Mouse (Mus musculus) midbrain, embryonic 12.5 days (tissue): Measurements from ENCODE around the gene Vcl. TPM values are rescaled to one million over a fixed set of nuclear protein-coding genes. Genes with fewer than 3 reads are reported as not detected.

ENCODE experiments used
- ATAC-seq: fragments of 200-750 bp; cut with Nextera tagmentation; 2 replicates; pipeline ENCODE4 v1.8.0; 2017; ENCODE audit warnings: low read depth, moderate TSS enrichment, moderate library complexity; ENCODE audit not compliant: low FRiP score
- H3K27ac ChIP-seq: fragments of 300-500 bp; sonication (generic); replicated peaks from 2 replicates; pipeline ENCODE4 v1.5.1; 2016; ENCODE audit warnings: mild to moderate bottlenecking
- H3K27me3 ChIP-seq: fragments of 300-500 bp; sonication (generic); 2 replicates; pipeline ENCODE4 v1.6.1; 2016; ENCODE audit warnings: mild to moderate bottlenecking
- H3K36me3 ChIP-seq: fragments of 300-500 bp; sonication (generic); 2 replicates; pipeline ENCODE4 v1.6.1; 2016
- H3K4me1 ChIP-seq: fragments of 300-500 bp; sonication (generic); 2 replicates; pipeline ENCODE4 v1.6.1; 2016
- H3K4me2 ChIP-seq: fragments of 300-500 bp; sonication (generic); replicated peaks from 2 replicates; pipeline ENCODE4 v1.6.1; 2016; ENCODE audit warnings: mild to moderate bottlenecking, moderate library complexity
- H3K4me3 ChIP-seq: fragments of 300-500 bp; sonication (generic); 2 replicates; pipeline ENCODE4 v1.5.1; 2016; ENCODE audit warnings: mild to moderate bottlenecking
- H3K9ac ChIP-seq: fragments of 300-500 bp; sonication (generic); replicated peaks from 2 replicates; pipeline ENCODE4 v1.6.1; 2016; ENCODE audit warnings: mild to moderate bottlenecking, moderate library complexity
- H3K9me3 ChIP-seq: fragments of 300-500 bp; sonication (generic); 2 replicates; pipeline ENCODE4 v1.6.1; 2016; ENCODE audit warnings: mild to moderate bottlenecking
- WGBS: fragments of 180-500 bp; shearing (Covaris S2); methylation state at CpG from one replicate; pipeline ENCODE4 v1.1.7; 2016; 5-methylcytosine and 5-hydroxymethylcytosine counted together
- polyA plus RNA-seq: library from polyadenylated mRNA; unstranded; fragments of >200 nt; fragmentation: Nextera tagmentation; extraction: Ambion mirVana; gene quantifications from 2 replicates; pipeline ENCODE4 v1.2.1, GENCODE M21; 2016

Vcl gene
- polyA plus RNA-seq, 1 experiment from 2014 or later = 26.3 TPM

GRCm38 (mm10) chr14:21052781-21053130 is 123.6 kb downstream of the Vcl start:
- peak overlapping the region; percentile 92 for H3K27ac ChIP-seq
- H3K27me3 ChIP-seq = no peaks in the 10 kb centered on the region
- WGBS = under 1% methylated on average over 25 of the region's 25 CpGs
- H3K4me2 ChIP-seq = peak overlapping the region; percentile 79
- peak overlapping the region; percentile 90 for H3K4me3 ChIP-seq
- H3K9me3 ChIP-seq = no peaks in the 10 kb centered on the region
- peak; percentile 74 for ATAC-seq
- H3K36me3 ChIP-seq = no peaks in the 10 kb centered on the region
- peaks cover 17% of the 10 kb centered on the region for H3K4me1 ChIP-seq
- H3K9ac ChIP-seq = peak overlapping the region; percentile 60

- WGBS = 15% methylated on average over 8 of the region's 8 CpGs
- peak overlapping the region; percentile 60; the same call in 1 of the 2 replicates for H3K9ac ChIP-seq
- no peaks in the 10 kb centered on the region for H3K36me3 ChIP-seq
- no peaks in the 10 kb centered on the region for H3K9me3 ChIP-seq
- no peak overlapping the region for H3K27ac ChIP-seq
- H3K4me3 ChIP-seq = peak overlapping the region; percentile 90
- no peak for ATAC-seq
- no peaks in the 10 kb centered on the region for H3K27me3 ChIP-seq
- H3K4me1 ChIP-seq = peaks cover 17% of the 10 kb centered on the region
- H3K4me2 ChIP-seq = peak overlapping the region; percentile 79
These were observed 124.0 kb downstream of the Vcl start for GRCm38 (mm10) chr14:21053151-21053550.

DNA sequence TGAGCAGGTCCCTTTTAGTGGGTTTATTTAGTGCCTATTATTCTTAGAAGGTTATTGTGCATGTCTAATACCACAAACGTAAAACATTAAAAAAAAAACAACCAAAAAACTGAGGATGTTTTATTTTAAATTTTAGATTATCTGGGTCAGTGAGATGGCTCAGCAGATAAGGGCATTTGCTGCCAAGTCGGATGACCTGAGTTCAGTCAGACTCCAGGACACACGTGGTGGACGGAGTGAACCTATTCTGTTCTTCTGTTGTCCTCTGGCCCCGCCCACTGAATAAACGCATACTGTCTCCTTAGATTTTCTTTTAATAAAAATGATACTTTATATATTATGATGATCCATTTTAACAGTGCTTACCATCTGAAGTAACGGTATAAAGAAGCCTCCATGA is 124.4 kb downstream of the Vcl start:
- no peak for ATAC-seq
- H3K9me3 ChIP-seq = no peaks in the 10 kb centered on the region
- peaks cover 17% of the 10 kb centered on the region for H3K4me1 ChIP-seq
- H3K9ac ChIP-seq = no peak overlapping the region
- peak overlapping the region; percentile 79; the same call in 1 of the 2 replicates for H3K4me2 ChIP-seq
- no peaks in the 10 kb centered on the region for H3K27me3 ChIP-seq
- no peak overlapping the region for H3K4me3 ChIP-seq
- H3K36me3 ChIP-seq = no peaks in the 10 kb centered on the region
- WGBS = 55% methylated on average over 7 of the region's 7 CpGs
- no peak overlapping the region for H3K27ac ChIP-seq

DNA sequence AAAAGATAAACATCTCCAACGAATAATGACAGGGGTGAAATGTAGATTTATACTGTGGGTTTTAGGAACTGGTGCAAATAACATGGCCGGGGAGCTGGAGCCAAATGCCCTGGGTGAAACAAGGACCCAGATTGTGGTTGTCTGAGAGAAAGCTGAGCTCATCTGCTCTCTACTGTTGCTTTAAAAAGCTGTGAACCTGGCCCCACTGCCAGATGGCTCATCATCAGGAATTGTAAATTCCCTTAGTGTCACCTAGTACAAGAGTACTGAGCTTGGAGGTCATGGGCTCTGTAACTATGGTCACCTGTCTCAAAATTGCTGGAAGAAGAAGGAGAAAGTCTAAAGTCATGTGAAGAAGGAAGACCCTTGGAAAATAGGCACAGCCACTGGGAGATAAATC is 129.8 kb downstream of the Vcl start:
- H3K4me2 ChIP-seq = no peak overlapping the region
- no peak for ATAC-seq
- no peaks in the 10 kb centered on the region for H3K36me3 ChIP-seq
- no peak overlapping the region for H3K27ac ChIP-seq
- H3K27me3 ChIP-seq = no peaks in the 10 kb centered on the region
- WGBS = 92% methylated on average over 2 of the region's 2 CpGs
- no peak overlapping the region for H3K4me3 ChIP-seq
- no peak overlapping the region for H3K9ac ChIP-seq
- H3K9me3 ChIP-seq = no peaks in the 10 kb centered on the region
- no peaks in the 10 kb centered on the region for H3K4me1 ChIP-seq

DNA sequence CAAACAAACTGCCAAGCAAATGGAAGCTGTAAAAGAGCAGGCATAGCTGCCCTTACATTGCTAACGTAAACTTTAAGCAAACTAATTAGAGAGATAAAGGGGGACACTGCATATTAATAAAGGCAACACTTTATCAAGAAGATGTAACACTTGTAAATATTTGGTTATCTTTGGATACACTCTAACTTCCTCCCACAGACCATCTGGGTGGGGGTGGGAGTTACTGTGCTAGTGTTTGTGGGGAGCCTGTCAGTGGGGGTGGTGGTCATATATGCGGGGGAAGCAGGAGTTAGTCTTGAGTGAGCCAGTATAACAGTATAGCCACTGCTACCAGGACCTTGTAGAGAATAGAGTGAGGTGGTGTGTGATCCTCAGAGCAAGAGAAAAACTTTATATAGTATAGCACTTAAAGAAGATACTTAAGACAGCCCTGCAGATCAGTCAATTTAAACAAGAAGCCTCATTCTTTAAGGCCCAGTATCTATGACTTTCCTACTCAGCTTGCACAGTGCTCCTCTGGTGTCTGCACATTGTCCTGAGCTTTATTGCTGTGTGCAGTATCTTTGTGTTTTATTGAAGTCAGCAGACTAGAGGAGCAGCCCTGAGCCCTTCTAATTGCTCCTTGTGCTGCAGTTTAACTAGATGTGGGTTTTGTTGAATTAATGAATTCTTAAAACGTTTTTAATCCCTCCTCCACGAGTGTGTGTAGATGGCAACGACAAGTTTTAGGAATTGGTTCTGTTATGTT is 133.7 kb downstream of the Vcl start:
- Histone ChIP-seq H3K27me3 (no peaks in the 10 kb centered on the region), H3K4me3 (no peak overlapping the region), H3K36me3 (no peaks in the 10 kb centered on the region), H3K4me1 (no peaks in the 10 kb centered on the region), H3K9me3 (no peaks in the 10 kb centered on the region), H3K27ac (no peak overlapping the region), H3K4me2 (no peak overlapping the region), H3K9ac (no peak overlapping the region)
- ATAC-seq = no peak
- WGBS = 74% methylated on average over 5 of the region's 5 CpGs

DNA sequence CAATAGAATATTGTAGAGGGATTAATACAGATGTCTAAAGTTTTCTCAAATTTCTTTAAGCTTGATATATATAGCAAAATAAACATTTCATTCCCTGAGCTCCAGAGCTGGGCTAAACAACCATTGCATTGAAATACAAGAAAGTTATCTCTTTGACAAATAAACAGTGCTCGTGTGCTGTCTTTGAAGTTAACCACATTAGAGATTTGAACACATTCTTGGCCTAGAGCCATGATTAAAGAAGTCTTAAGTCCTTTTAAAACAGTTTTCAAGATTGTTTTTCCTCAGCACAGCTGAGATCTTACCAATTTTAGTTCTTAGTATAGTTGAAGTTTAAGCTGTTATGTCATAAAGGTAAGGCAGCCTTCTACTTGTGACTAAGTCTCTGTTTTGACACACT is 135.1 kb downstream of the Vcl start:
- no peaks in the 10 kb centered on the region for H3K4me1 ChIP-seq
- H3K9ac ChIP-seq = no peak overlapping the region
- no peak for ATAC-seq
- H3K36me3 ChIP-seq = no peaks in the 10 kb centered on the region
- 60% methylated on average over 1 of the region's 1 CpGs for WGBS
- no peak overlapping the region for H3K27ac ChIP-seq
- H3K9me3 ChIP-seq = no peaks in the 10 kb centered on the region
- H3K4me3 ChIP-seq = no peak overlapping the region
- H3K4me2 ChIP-seq = no peak overlapping the region
- no peaks in the 10 kb centered on the region for H3K27me3 ChIP-seq

DNA sequence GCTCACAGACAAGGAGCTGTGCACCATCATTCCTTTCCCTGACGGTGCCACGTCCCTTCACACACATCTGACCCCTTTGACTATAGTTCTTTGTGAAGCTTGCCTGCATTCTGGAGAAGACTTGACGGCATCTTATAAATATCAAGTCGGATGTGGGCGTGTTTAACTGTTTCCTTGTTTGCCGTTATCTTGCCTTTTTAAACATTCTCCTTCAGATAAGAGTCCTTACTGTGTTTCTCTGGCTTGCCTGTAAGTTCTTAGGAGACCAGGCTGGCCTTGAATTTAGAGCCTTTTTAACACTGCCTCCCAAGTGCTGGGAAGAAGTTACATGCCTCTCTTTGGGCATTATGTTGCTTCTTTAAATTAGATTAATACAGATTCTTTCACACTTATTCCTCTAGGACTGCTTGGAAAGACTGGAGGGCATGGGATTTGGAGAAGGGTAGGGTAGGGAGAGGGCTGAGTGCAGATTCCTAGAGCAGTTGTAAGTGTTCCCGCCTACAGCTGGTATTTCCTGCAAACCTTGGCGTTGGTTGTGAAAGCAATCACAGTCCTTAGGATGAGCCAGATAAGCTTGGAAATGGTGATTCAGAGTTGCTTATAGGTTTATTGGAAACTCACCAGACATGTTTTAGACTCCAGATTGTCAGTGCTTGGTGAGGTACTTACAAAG is 136.4 kb downstream of the Vcl start:
- Histone ChIP-seq H3K9ac (no peak overlapping the region), H3K27me3 (no peaks in the 10 kb centered on the region), H3K9me3 (no peaks in the 10 kb centered on the region), H3K4me1 (no peaks in the 10 kb centered on the region), H3K27ac (no peak overlapping the region), H3K36me3 (no peaks in the 10 kb centered on the region), H3K4me3 (no peak overlapping the region), H3K4me2 (no peak overlapping the region)
- ATAC-seq = no peak
- WGBS = 84% methylated on average over 8 of the region's 8 CpGs

- Histone ChIP-seq H3K4me2 (no peak overlapping the region), H3K9ac (no peak overlapping the region), H3K4me3 (no peak overlapping the region), H3K27ac (no peak overlapping the region), H3K27me3 (peaks cover 3% of the 10 kb centered on the region; the same call in 1 of the 2 replicates), H3K9me3 (no peaks in the 10 kb centered on the region), H3K4me1 (no peaks in the 10 kb centered on the region), H3K36me3 (no peaks in the 10 kb centered on the region)
- ATAC-seq = no peak
- WGBS = 91% methylated on average over 5 of the region's 5 CpGs
These were observed 140.4 kb downstream of the Vcl start for GRCm38 (mm10) chr14:21069594-21069993.

DNA sequence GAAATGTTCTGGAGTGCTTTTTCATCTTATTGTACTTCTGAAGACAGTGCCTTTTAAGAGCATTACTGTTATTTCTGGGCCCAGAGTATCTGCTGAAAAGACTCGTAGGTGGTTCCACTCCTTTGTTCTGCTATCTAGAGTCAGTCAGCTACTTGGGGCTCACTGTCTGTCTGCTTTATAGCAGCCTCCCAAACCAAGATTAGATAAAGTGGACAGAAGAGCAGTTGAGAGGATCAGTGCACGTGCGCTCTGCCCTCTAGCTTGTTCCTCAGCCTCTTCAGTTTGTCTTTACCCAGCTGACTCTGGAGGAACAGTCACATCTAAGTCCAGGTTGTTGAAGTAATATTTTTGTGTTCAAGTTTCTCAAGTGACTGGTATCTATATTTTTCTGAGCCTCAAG is 144.8 kb downstream of the Vcl start:
- no peak for ATAC-seq
- H3K4me3 ChIP-seq = no peak overlapping the region
- no peaks in the 10 kb centered on the region for H3K36me3 ChIP-seq
- H3K4me1 ChIP-seq = peaks cover 5% of the 10 kb centered on the region
- H3K9ac ChIP-seq = no peak overlapping the region
- no peak overlapping the region for H3K4me2 ChIP-seq
- no peak overlapping the region for H3K27ac ChIP-seq
- no peaks in the 10 kb centered on the region for H3K9me3 ChIP-seq
- WGBS = 71% methylated on average over 3 of the region's 3 CpGs
- peaks cover 6% of the 10 kb centered on the region; the same call in 1 of the 2 replicates for H3K27me3 ChIP-seq

DNA sequence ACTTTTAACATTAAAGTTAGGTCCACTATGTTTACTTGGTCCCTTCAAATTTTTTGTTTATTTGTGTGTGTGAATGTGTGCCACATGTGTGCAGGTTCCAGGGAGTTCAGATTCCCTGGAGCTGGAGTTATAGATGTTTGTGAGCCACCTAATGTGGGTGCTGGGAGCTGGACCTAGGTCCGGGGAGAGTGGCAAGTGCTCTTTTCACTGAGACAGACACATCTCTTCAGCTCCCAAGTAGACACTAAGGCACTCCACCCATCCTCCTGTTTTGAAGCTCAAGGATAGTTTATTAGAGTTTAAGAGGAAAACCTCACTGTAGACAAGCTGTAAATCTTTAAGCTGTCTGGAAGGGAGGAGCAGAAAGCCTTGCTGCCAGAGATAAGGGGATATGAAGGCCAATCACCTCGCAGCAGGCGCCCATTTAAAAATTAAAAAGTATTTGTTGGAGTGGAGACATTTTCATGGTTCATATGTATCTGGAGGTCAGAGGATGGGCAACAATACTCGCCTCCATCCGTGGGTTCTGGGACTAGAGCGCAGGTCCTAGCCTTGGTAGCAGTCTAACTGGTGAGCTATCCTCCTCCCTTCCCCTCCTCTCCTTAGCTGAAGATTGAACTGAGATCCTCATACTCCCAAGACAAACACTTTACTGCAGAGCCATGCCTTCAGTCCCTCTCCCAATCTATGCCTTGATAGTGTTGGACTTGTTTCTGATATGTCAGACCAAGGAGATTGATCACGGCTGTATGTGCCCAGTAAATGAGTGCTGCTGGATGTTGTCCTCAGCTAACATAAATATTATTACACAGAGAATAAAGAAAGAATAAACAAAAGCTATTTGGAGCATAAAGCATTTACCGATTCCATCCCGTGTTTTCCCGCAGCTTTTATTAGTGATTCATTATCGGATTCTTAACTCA is 145.5 kb downstream of the Vcl start:
- Histone ChIP-seq H3K36me3 (no peaks in the 10 kb centered on the region), H3K27ac (no peak overlapping the region), H3K27me3 (peaks cover 6% of the 10 kb centered on the region; the same call in 1 of the 2 replicates), H3K9ac (no peak overlapping the region), H3K4me2 (no peak overlapping the region), H3K4me3 (no peak overlapping the region), H3K9me3 (no peaks in the 10 kb centered on the region), H3K4me1 (peaks cover 5% of the 10 kb centered on the region)
- 70% methylated on average over 11 of the region's 11 CpGs for WGBS
- no peak for ATAC-seq

DNA sequence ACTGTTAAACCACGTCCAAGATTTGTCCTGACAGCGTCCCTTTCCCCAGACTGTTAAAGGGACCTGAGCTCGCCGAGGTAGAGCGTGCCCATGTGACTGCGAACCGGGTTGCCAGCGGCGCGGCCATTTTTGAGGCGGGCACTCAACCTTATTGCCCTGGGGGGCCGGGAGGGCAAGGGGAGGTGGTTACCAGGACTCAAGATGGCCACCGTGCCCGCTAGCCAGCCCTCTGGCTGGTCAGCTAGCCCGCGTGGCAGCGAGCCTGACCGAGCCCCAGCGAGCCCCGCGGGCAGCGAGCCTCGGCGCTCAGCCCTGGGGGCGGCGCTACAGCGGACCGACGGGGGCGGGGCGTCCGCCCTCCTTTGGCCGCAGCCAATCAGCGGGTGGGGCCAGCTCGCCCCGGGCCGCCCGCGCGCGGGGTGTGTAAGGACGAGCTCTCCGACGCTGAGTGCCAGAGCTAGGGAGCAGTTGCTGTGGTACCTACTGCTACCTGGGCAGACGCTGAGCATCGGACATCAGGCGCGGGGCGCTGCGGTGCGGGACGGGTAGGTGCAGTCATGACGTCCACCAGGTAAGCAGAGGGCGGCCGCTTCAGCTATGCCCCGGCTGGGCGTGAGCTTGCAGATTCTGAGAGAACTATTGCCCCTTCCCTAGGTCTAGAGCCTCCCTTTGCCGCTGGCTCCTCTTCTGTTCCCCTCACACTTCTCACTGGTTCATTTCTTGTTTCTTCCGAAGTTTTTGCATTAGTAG is 146.7 kb downstream of the Vcl start:
- peaks cover 5% of the 10 kb centered on the region for H3K4me1 ChIP-seq
- peak overlapping the region; percentile 66 for H3K9ac ChIP-seq
- H3K36me3 ChIP-seq = no peaks in the 10 kb centered on the region
- no peaks in the 10 kb centered on the region for H3K9me3 ChIP-seq
- peak overlapping the region; percentile 42; the same call in 1 of the 2 replicates for H3K27ac ChIP-seq
- peak; percentile 98 for ATAC-seq
- peak overlapping the region; percentile 80 for H3K4me2 ChIP-seq
- peak overlapping the region; percentile 66 for H3K4me3 ChIP-seq
- under 1% methylated on average over 59 of the region's 59 CpGs for WGBS
- H3K27me3 ChIP-seq = peaks cover 6% of the 10 kb centered on the region; the same call in 1 of the 2 replicates
